Mouse (Mus musculus): Measurements from ENCODE around the gene Tigit.

The Tigit gene

GRCm38 (mm10) chr16:43663978-43664579, at the start of gene Tigit:
Tigit (minus strand) TSS chr16:43664146.
- no peak for ATAC-seq (ENCODE audit: insufficient number of reproducible peaks, low FRiP score, low TSS enrichment)

GRCm38 (mm10) chr16:43711361-43711760, 47.4 kb upstream of the Tigit start:
- ATAC-seq (ENCODE audit: insufficient number of reproducible peaks, low FRiP score, low TSS enrichment), result no peak

- no peak for ATAC-seq (ENCODE audit: insufficient number of reproducible peaks, low FRiP score, low TSS enrichment)
These were observed 46.7 kb upstream of the Tigit start for GRCm38 (mm10) chr16:43710651-43711050.

GRCm38 (mm10) chr16:43710134-43710475, 46.2 kb upstream of the Tigit start:
- no peak for ATAC-seq (ENCODE audit: insufficient number of reproducible peaks, low FRiP score, low TSS enrichment)

GRCm38 (mm10) chr16:43709432-43710133, 45.6 kb upstream of the Tigit start:
- ATAC-seq (ENCODE audit: insufficient number of reproducible peaks, low FRiP score, low TSS enrichment), result no peak

GRCm38 (mm10) chr16:43709062-43709413, 45.1 kb upstream of the Tigit start:
- ATAC-seq (ENCODE audit: insufficient number of reproducible peaks, low FRiP score, low TSS enrichment), result 0 out of 2 replicates have a peak, but pooled peaks have one; percentile 40

- ATAC-seq (ENCODE audit: insufficient number of reproducible peaks, low FRiP score, low TSS enrichment), result no peak; the same call in 1 of the 2 replicates
These were observed 44.6 kb upstream of the Tigit start for GRCm38 (mm10) chr16:43708335-43709061.

GRCm38 (mm10) chr16:43701765-43702504, 38.0 kb upstream of the Tigit start:
- ATAC-seq (ENCODE audit: insufficient number of reproducible peaks, low FRiP score, low TSS enrichment), result no peak

- no peak for ATAC-seq (ENCODE audit: insufficient number of reproducible peaks, low FRiP score, low TSS enrichment)
These were observed 36.6 kb upstream of the Tigit start for GRCm38 (mm10) chr16:43700575-43700974.

GRCm38 (mm10) chr16:43698735-43699649, 35.0 kb upstream of the Tigit start:
- ATAC-seq (ENCODE audit: insufficient number of reproducible peaks, low FRiP score, low TSS enrichment), result no peak

- no peak for ATAC-seq (ENCODE audit: insufficient number of reproducible peaks, low FRiP score, low TSS enrichment)
These were observed 33.8 kb upstream of the Tigit start for GRCm38 (mm10) chr16:43697772-43698171.

- no peak for ATAC-seq (ENCODE audit: insufficient number of reproducible peaks, low FRiP score, low TSS enrichment)
These were observed 31.9 kb upstream of the Tigit start for GRCm38 (mm10) chr16:43695852-43696251.

GRCm38 (mm10) chr16:43694104-43694503, 30.2 kb upstream of the Tigit start:
- ATAC-seq (ENCODE audit: insufficient number of reproducible peaks, low FRiP score, low TSS enrichment), result no peak

- no peak for ATAC-seq (ENCODE audit: insufficient number of reproducible peaks, low FRiP score, low TSS enrichment)
These were observed 28.7 kb upstream of the Tigit start for GRCm38 (mm10) chr16:43692611-43693010.

GRCm38 (mm10) chr16:43691741-43692140, 27.8 kb upstream of the Tigit start:
- ATAC-seq (ENCODE audit: insufficient number of reproducible peaks, low FRiP score, low TSS enrichment), result no peak

GRCm38 (mm10) chr16:43690912-43691311, 27.0 kb upstream of the Tigit start:
- no peak for ATAC-seq (ENCODE audit: insufficient number of reproducible peaks, low FRiP score, low TSS enrichment)

- no peak for ATAC-seq (ENCODE audit: insufficient number of reproducible peaks, low FRiP score, low TSS enrichment)
These were observed 26.3 kb upstream of the Tigit start for GRCm38 (mm10) chr16:43690211-43690690.

- no peak for ATAC-seq (ENCODE audit: insufficient number of reproducible peaks, low FRiP score, low TSS enrichment)
These were observed 24.0 kb upstream of the Tigit start for GRCm38 (mm10) chr16:43687968-43688367.

- ATAC-seq (ENCODE audit: insufficient number of reproducible peaks, low FRiP score, low TSS enrichment), result no peak
These were observed 10.5 kb upstream of the Tigit start for GRCm38 (mm10) chr16:43674400-43674799.

GRCm38 (mm10) chr16:43672697-43673096, 8.8 kb upstream of the Tigit start:
- no peak for ATAC-seq (ENCODE audit: insufficient number of reproducible peaks, low FRiP score, low TSS enrichment)
